Comparison of ENCODE assay signal across 8 mouse cellular contexts in the genomic region with DNA sequence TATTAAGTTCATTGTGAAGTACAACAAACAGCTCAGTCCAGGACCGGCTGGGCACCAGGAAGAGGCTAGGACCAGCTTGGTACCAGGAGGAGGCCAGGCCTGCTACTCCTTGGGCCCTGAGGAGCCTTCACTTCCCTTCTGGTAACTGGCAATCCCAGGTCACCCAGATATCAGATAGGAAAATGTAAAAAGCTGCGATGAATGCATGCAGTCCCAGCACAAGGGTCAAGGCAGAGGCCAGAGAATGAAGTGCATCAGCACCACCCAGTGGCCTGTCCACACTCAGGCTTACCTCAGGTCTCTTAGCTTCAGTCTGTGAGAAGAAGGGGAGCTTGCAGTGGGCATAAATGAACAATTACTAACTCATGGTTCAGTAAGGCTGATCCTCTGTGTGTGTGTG. TPM values are rescaled to one million over a fixed set of nuclear protein-coding genes. Genes with fewer than 3 reads are reported as not detected.
DNase-seq lines count a peak whose midpoint lies in the region; ATAC-seq and TF ChIP-seq lines count a peak whose summit lies in the region.

No protein-coding gene starts in this region.

- TF ChIP-seq EP300 in liver, embryonic 14.5 days (IDR thresholded peaks at IDR 0.05; ENCODE audit: low read depth) = no peak

- WGBS in liver, embryonic 14.5 days (ENCODE audit: insufficient replicate concordance) = 45% methylated on average over 2 of the region's 2 CpGs
- WGBS in liver, embryonic 11.5 days = 58% methylated on average over 2 of the region's 2 CpGs
- whole genome bisulfite sequencing in cerebellum, adult 2 months = 33% methylated on average over 2 of the region's 2 CpGs
- 64% methylated on average over 2 of the region's 2 CpGs for WGBS in neural tube, embryonic 14.5 days
- 69% methylated on average over 2 of the region's 2 CpGs for WGBS in midbrain, embryonic 14.5 days

- H3K4me3 ChIP-seq in liver, embryonic 14.5 days (ENCODE audit: insufficient read depth in 1 of 2, low read depth in 2 of 2, low read length in 2 of 2) = no peak overlapping the region
- H3K4me3 ChIP-seq in liver, embryonic 11.5 days (ENCODE audit: low read depth, low read length) = no peak overlapping the region
- no peak overlapping the region for H3K4me3 ChIP-seq in cerebellum, adult 2 months (replicated peaks; ENCODE audit: insufficient read depth, low read depth, low read length)
- no peak overlapping the region for H3K4me3 ChIP-seq in neural tube, embryonic 14.5 days (ENCODE audit: low read depth, low read length)
- H3K4me3 ChIP-seq in midbrain, embryonic 14.5 days (replicated peaks; ENCODE audit: low read depth, low read length) = no peak overlapping the region

- H3K9me3 ChIP-seq in liver, embryonic 14.5 days (ENCODE audit: control insufficient read depth, low read length) = no peaks in the 10 kb centered on the region
- H3K9me3 ChIP-seq in liver, embryonic 11.5 days (ENCODE audit: control insufficient read depth, low read length) = no peaks in the 10 kb centered on the region
- H3K9me3 ChIP-seq in neural tube, embryonic 14.5 days (ENCODE audit: control insufficient read depth, low read length) = no peaks in the 10 kb centered on the region
- H3K9me3 ChIP-seq in midbrain, embryonic 14.5 days (ENCODE audit: control insufficient read depth, low read length) = no peaks in the 10 kb centered on the region

- peak; percentile 55 for TF ChIP-seq CTCF in liver, embryonic 14.5 days (IDR thresholded peaks at IDR 0.05; ENCODE audit: low read depth)
- peak; percentile 71 for TF ChIP-seq CTCF in cerebellum, adult 2 months (IDR thresholded peaks at IDR 0.05; ENCODE audit: borderline replicate concordance, insufficient read depth, low read depth, low read length)

- no peak for TF ChIP-seq POLR2A in cerebellum, adult 2 months (IDR thresholded peaks at IDR 0.05; ENCODE audit: borderline replicate concordance, insufficient read depth, low read length)

- H3K27ac ChIP-seq in liver, embryonic 14.5 days = no peak overlapping the region
- no peak overlapping the region for H3K27ac ChIP-seq in liver, embryonic 11.5 days (ENCODE audit: low read depth, low read length)
- H3K27ac ChIP-seq in cerebellum, adult 2 months (ENCODE audit: insufficient read depth, low read length) = no peak overlapping the region
- peak overlapping the region; percentile 2; the same call in 1 of the 2 replicates for H3K27ac ChIP-seq in neural tube, embryonic 14.5 days (ENCODE audit: low read depth, low read length)
- H3K27ac ChIP-seq in midbrain, embryonic 14.5 days (replicated peaks; ENCODE audit: low read depth, low read length) = no peak overlapping the region

- ATAC-seq in liver, embryonic 14.5 days (ENCODE audit: insufficient read depth) = no peak
- ATAC-seq in liver, embryonic 11.5 days (replicated peaks; ENCODE audit: low FRiP score) = no peak
- ATAC-seq in neural tube, embryonic 14.5 days (ENCODE audit: low read depth) = no peak
- ATAC-seq in activated CD4-positive, CD25-positive, alpha-beta regulatory T cell, adult 4 months = no peak
- ATAC-seq in midbrain, embryonic 14.5 days (ENCODE audit: low FRiP score, low TSS enrichment) = no peak

- peaks cover 0 to 3% of the 10 kb centered on the region in 2 experiments; a peak in 1 of 4 replicates for H3K4me1 ChIP-seq in liver, embryonic 14.5 days (replicated peaks; ENCODE audit: control insufficient read depth in 2 of 2, insufficient read depth in 2 of 2, low read length in 1 of 2)
- no peaks in the 10 kb centered on the region for H3K4me1 ChIP-seq in liver, embryonic 11.5 days (replicated peaks; ENCODE audit: control insufficient read depth, insufficient read depth, low read length)
- peaks cover 14% of the 10 kb centered on the region for H3K4me1 ChIP-seq in cerebellum, adult 2 months (ENCODE audit: control insufficient read depth, insufficient read depth, low read length)
- no peaks in the 10 kb centered on the region for H3K4me1 ChIP-seq in neural tube, embryonic 14.5 days (ENCODE audit: control insufficient read depth, insufficient read depth, low read length)
- H3K4me1 ChIP-seq in midbrain, embryonic 14.5 days (ENCODE audit: control insufficient read depth, insufficient read depth, low read length) = no peaks in the 10 kb centered on the region

- no peak for DNase-seq in liver, embryonic 14.5 days (ENCODE audit: low read depth in 3 of 3, low spot score in 3 of 3)
- no peak for DNase-seq in liver, embryonic 11.5 days (ENCODE audit: low spot score)
- DNase-seq in cerebellum, adult 2 months = peak; percentile 58 to 62
- DNase-seq in heart, postnatal 4 days = peak; percentile 61
- DNase-seq in midbrain, embryonic 14.5 days = no peak
- DNase-seq in layer of hippocampus, postnatal 14 days (ENCODE audit: low spot score in 2 of 2) = no peak

- no peak overlapping the region for H3K4me2 ChIP-seq in liver, embryonic 14.5 days (ENCODE audit: low read depth)
- no peak overlapping the region for H3K4me2 ChIP-seq in liver, embryonic 11.5 days
- H3K4me2 ChIP-seq in neural tube, embryonic 14.5 days (ENCODE audit: low read depth, low read length) = no peak overlapping the region
- H3K4me2 ChIP-seq in midbrain, embryonic 14.5 days (ENCODE audit: low read length) = no peak overlapping the region

- no peaks in the 10 kb centered on the region for H3K27me3 ChIP-seq in liver, embryonic 14.5 days (ENCODE audit: control insufficient read depth, insufficient read depth, low read length)
- H3K27me3 ChIP-seq in liver, embryonic 11.5 days (replicated peaks; ENCODE audit: control insufficient read depth, insufficient read depth, low read length) = no peaks in the 10 kb centered on the region
- H3K27me3 ChIP-seq in cerebellum, adult 2 months (ENCODE audit: control insufficient read depth, insufficient read depth, low read length) = peaks cover 1% of the 10 kb centered on the region; the same call in 1 of the 2 replicates
- H3K27me3 ChIP-seq in neural tube, embryonic 14.5 days (ENCODE audit: control insufficient read depth, insufficient read depth, low read length) = no peaks in the 10 kb centered on the region
- H3K27me3 ChIP-seq in midbrain, embryonic 14.5 days (ENCODE audit: control insufficient read depth, insufficient read depth, low read length) = no peaks in the 10 kb centered on the region

- no peak overlapping the region for H3K9ac ChIP-seq in liver, embryonic 14.5 days (replicated peaks)
- H3K9ac ChIP-seq in liver, embryonic 11.5 days (ENCODE audit: low read depth, low read length) = no peak overlapping the region
- H3K9ac ChIP-seq in neural tube, embryonic 14.5 days (replicated peaks; ENCODE audit: low read depth, low read length) = no peak overlapping the region
- H3K9ac ChIP-seq in midbrain, embryonic 14.5 days (replicated peaks; ENCODE audit: low read length) = no peak overlapping the region

- H3K36me3 ChIP-seq in liver, embryonic 14.5 days (replicated peaks; ENCODE audit: control insufficient read depth, insufficient read depth, low read depth) = no peaks in the 10 kb centered on the region
- peaks cover 3% of the 10 kb centered on the region; the same call in 1 of the 2 replicates for H3K36me3 ChIP-seq in liver, embryonic 11.5 days (ENCODE audit: control insufficient read depth, insufficient read depth, low read length)
- peaks cover 6% of the 10 kb centered on the region; the same call in 1 of the 2 replicates for H3K36me3 ChIP-seq in neural tube, embryonic 14.5 days (ENCODE audit: control insufficient read depth, insufficient read depth, low read length)
- peaks cover 46% of the 10 kb centered on the region for H3K36me3 ChIP-seq in midbrain, embryonic 14.5 days (ENCODE audit: control insufficient read depth, insufficient read depth, low read length)

RNA-seq across cellular contexts. Expression of gene Limd1, which starts 20.9 kb away (rescaled TPM):
- polyA plus RNA-seq in liver, embryonic 14.5 days (2012; rRNA removed) = 10.7 and 12.7 TPM in 2 replicates
- 23.2 and 24.2 TPM in 2 replicates for polyA plus RNA-seq in liver, embryonic 14.5 days (2014; fragmentation: Nextera tagmentation; extraction: Ambion mirVana)
- polyA plus RNA-seq in liver, embryonic 11.5 days (2014; fragmentation: Nextera tagmentation; extraction: Ambion mirVana) = 41.7 and 42.2 TPM in 2 replicates
- 5.9 and 6.5 TPM in 2 replicates for polyA plus RNA-seq in cerebellum, adult 2 months (2012; rRNA removed)
- total RNA-seq in heart, postnatal 4 days (2021) = 10 to 100 TPM; 49.1 to 53.5 TPM
- 9.7 and 14.7 TPM in 2 replicates for polyA plus RNA-seq in neural tube, embryonic 14.5 days (2014; fragmentation: Nextera tagmentation; extraction: Ambion mirVana)
- polyA plus RNA-seq in activated CD4-positive, CD25-positive, alpha-beta regulatory T cell, adult 4 months (2017; shearing (Covaris generic)) = 10 to 100 TPM; 31.3 to 38.7 TPM
- polyA plus RNA-seq in midbrain, embryonic 14.5 days (2014; fragmentation: Nextera tagmentation; extraction: Ambion mirVana) = 11.8 and 16.4 TPM in 2 replicates
- 10 to 100 TPM in 1 of 2 experiments, 1 to 10 TPM in 1; 8.2 to 11.3 TPM for total RNA-seq in layer of hippocampus, postnatal 14 days (2021)

Comparison
In these comparisons a context has a peak if more than half of its experiments do, and no peak if none do; other contexts are left out.
1. DNase-seq: peak in cerebellum, adult 2 months (2 of 2) and heart, postnatal 4 days (single experiment); none in liver, embryonic 14.5 days (0 of 3), liver, embryonic 11.5 days (single experiment), midbrain, embryonic 14.5 days (single experiment) and layer of hippocampus, postnatal 14 days (0 of 2).